Mouse (Mus musculus): ENCODE results near the gene Ffar4. TPM values are rescaled to one million over a fixed set of nuclear protein-coding genes. Genes with fewer than 3 reads are reported as not detected.

Ffar4 gene
- polyA plus RNA-seq (2014; fragmentation: Illumina TruSeq; extraction: RNeasy Lipid Tissue Mini Kit (QIAGEN cat#74804); ENCODE audit: low read depth, low replicate concordance), result 10.8 TPM

DNA sequence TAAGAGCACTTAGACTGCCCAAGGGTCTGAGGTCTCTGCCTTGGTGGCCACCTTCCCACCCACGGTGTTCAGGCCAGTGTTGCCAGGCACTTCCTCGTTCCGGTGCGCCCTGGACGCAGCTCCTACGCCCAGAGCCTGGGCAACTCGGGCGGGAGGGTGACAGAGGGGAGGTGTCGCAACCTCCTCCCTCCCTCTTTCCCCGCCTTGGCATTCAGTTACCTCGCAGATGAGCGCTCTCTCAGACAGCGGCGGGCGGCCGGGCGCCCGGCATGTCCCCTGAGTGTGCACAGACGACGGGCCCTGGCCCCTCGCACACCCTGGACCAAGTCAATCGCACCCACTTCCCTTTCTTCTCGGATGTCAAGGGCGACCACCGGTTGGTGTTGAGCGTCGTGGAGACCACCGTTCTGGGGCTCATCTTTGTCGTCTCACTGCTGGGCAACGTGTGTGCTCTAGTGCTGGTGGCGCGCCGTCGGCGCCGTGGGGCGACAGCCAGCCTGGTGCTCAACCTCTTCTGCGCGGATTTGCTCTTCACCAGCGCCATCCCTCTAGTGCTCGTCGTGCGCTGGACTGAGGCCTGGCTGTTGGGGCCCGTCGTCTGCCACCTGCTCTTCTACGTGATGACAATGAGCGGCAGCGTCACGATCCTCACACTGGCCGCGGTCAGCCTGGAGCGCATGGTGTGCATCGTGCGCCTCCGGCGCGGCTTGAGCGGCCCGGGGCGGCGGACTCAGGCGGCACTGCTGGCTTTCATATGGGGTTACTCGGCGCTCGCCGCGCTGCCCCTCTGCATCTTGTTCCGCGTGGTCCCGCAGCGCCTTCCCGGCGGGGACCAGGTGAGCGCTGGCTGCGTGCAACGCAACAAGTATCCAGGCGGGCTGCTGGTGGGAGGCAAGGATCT, at the start of gene Ffar4:
Ffar4 (plus strand) TSS at position 214 of the 901 bp plus-strand sequence.

DNA sequence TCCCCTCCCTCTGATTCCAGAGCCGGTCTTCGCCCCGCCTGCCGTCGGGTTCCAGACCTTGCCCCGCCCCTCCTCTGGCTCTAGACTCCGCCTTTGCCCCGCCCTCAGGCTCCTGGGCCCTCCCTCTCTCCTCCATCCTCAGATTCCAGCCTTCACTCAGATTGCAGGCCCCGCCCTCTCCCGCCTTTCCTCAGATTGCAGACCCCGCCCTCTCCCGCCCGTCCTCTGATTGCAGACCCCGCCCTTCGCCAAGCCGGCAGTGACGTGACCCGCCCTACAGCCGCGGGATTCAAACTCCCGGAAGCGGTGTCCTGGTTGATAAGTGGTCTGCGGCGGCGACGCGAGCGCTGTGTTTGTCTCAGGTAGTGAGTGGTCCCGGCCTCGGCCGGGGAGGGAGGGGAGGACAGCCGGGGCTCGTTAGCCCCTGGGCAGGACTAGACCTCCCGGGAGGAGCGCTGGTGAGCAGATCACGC, 42.1 kb upstream of the Ffar4 start, which contains the start of gene Cep55:
Cep55 (plus strand) TSS at position 292 of the 473 bp plus-strand sequence.

GRCm38 (mm10) chr19:38125219-38125610, 28.3 kb downstream of the Ffar4 start, which contains the start of gene Rbp4:
Gene Rbp4, minus strand, starts transcription at chr19:38125281.

DNA sequence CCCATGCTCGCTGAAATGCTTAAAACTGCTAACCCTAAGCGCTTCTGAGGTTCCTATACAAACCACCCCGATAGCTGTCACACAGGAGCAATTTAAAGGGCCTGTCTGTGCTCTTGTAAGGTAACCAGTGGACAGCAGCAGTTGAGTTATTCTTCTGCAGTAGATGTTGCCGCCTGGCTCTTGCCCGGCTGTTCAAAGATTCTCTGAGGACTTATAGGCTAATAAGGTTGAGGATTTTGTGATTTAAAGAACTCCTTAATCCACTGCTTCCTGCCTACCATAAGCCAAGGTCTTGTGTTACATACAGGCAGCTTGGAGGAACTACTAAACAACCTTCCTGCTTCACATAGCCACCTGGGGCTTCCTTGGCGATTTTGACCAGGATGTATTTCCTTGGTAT, 35.6 kb downstream of the Ffar4 start, which contains the start of gene Pde6c:
Pde6c (plus strand) TSS at position 301 of the 400 bp plus-strand sequence.

Other genes with a start within 250 kb of the Ffar4 start
- gene Myof, start 53.5 kb upstream of the Ffar4 start, polyA plus RNA-seq (2014; fragmentation: Illumina TruSeq; extraction: RNeasy Lipid Tissue Mini Kit (QIAGEN cat#74804); ENCODE audit: low read depth, low replicate concordance), result 54.5 TPM
- gene Cep55, start 42.1 kb upstream of the Ffar4 start, polyA plus RNA-seq (2014; fragmentation: Illumina TruSeq; extraction: RNeasy Lipid Tissue Mini Kit (QIAGEN cat#74804); ENCODE audit: low read depth, low replicate concordance), result 14.8 TPM
- 27.0 TPM for gene Rbp4, start 28.2 kb downstream of the Ffar4 start, polyA plus RNA-seq (2014; fragmentation: Illumina TruSeq; extraction: RNeasy Lipid Tissue Mini Kit (QIAGEN cat#74804); ENCODE audit: low read depth, low replicate concordance)
- gene Pde6c, start 35.7 kb downstream of the Ffar4 start, polyA plus RNA-seq (2014; fragmentation: Illumina TruSeq; extraction: RNeasy Lipid Tissue Mini Kit (QIAGEN cat#74804); ENCODE audit: low read depth, low replicate concordance), result not detected
- gene Fra10ac1, start 127.1 kb downstream of the Ffar4 start, polyA plus RNA-seq (2014; fragmentation: Illumina TruSeq; extraction: RNeasy Lipid Tissue Mini Kit (QIAGEN cat#74804); ENCODE audit: low read depth, low replicate concordance), result 66.7 TPM
- gene Lgi1, start 167.5 kb downstream of the Ffar4 start, polyA plus RNA-seq (2014; fragmentation: Illumina TruSeq; extraction: RNeasy Lipid Tissue Mini Kit (QIAGEN cat#74804); ENCODE audit: low read depth, low replicate concordance), result 2.6 TPM

All from sigmoid colon, adult 10 weeks (tissue).